Mouse (Mus musculus) kidney, adult 11 months (tissue): ENCODE measurements around the gene Adamts12.
A peak's percentile ranks its signal among the peaks of the same experiment; 100 is the strongest.

Source experiments
- DNase-seq: peaks from one replicate; pipeline ENCODE4 v3.0.0; 2022

Adamts12 gene

DNA sequence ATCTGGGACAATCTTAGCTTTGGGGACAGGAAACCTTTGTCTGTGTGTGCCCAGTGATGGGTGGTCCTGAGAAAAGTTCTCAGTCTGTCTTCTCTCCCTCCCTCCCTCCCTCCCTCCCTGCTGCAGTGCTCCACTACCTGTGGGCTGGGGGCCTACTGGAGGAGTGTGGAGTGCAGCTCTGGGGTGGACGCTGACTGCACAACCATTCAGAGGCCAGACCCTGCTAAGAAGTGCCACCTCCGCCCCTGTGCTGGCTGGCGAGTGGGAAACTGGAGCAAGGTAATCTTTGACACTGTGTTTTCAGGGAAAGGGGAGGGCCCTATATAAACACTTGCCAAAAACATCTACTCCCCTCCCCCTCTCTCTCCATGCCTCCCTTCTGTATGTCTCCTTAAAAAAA lies 252.5 kb downstream of the Adamts12 start:
- DNase-seq, result no peak

DNA sequence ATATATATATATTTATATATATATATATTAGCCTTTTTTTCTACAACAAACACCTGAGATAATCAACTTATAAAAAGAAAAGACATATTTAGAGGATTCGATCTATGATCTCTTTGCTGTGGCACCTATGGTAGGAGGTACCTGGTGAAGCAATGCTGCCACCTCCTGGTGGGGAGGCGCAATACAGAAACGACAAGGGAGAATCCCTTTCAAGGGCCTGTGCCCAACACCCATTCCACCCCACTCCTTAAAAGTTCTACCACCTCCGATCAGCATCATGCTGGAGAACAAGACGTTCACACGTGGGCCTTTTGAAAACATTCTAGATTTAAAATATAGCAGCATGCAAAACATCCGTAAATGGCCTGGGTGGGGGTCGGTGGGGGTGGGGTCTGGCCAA lies 255.9 kb downstream of the Adamts12 start:
- peak; percentile 43 for DNase-seq

DNA sequence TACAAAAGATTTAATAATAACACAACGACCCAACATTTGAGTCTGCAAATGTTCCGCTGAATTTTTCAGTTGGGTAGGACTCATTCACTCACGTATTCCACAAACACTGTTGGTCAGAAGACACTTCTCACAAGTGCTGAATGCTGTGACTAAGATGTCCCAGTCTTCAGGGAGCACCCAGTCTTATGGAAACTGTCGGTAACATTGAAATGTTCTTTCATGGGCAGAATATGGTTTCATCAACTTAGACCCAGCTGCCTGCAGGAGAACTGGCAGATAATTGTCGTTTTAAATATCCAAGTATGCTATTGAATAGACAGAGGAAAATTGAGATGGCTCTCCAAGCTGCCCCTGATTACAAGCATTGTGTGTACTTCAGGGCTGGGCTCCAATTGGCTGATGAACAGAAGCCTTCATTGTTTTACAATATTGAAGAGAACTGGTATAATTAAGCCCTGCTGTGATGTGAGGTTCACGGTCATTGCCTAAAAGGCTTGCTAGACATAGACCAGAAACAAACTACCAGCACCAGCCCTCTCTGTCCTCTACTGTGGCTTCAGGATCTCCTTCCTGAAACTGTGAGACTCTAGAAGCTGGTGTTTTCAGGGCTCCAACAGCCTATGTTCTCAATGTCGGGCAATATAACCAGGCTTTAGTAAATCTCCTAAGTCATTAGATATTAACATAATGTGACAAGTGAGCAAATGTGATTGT lies 275.0 kb downstream of the Adamts12 start:
- no peak for DNase-seq

DNA sequence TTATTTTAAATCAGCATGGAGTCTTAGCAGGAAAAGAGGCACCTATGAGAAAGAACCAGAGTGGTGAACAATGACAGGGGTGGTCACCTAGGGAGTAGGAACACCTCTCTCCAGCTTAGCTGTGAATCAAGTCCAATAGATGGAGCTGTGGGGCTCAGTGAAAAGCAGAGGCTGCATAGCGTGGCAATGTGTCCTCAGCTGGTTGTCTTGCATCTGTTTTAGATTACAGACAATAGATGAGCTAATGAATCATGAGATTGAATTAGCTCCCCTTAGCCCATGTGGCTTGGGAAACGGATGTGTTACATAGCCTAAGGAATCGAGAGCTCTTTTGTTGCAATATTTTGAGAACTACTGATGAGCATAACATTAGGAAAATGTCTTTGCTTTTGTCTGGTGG lies 291.3 kb downstream of the Adamts12 start:
- DNase-seq, result no peak

DNA sequence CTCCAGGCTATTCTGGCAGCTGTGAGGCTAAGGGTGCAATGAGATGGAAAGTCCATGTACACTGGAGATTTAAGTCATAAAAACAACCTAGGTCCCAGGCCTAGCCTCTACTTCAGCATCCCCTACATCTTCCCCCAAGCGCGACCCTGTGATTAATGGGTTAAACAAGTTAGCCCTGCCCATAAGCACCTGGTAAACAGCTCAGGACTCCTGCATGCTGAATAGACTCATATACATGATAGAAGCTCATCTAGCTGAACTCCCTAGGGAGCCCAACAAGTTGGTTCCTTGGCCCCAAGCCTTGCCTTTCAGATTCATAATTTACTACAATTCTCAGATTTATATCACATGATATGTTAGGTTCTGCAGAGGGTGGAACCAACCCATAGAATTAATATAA lies 292.9 kb downstream of the Adamts12 start:
- DNase-seq, result peak; percentile 14

DNA sequence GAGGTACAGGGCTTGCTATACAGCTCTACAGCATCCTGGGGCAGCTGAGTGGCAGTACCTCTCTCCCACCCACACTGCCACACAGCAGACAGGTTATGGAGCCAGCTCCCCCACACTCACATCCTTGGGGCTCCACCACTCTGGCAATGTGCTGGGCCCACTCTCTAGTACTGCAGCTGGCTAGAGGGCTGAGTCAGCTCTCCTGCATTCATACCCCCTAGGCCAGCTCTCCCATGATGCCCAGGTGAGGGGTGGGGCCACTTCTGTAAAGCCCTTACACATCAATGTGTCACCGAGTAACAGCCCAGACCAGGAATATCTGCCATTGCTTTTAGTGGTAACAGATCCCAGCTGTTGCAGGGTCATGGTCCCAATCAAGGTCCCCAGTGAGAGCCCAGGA lies 296.3 kb downstream of the Adamts12 start:
- no peak for DNase-seq

DNA sequence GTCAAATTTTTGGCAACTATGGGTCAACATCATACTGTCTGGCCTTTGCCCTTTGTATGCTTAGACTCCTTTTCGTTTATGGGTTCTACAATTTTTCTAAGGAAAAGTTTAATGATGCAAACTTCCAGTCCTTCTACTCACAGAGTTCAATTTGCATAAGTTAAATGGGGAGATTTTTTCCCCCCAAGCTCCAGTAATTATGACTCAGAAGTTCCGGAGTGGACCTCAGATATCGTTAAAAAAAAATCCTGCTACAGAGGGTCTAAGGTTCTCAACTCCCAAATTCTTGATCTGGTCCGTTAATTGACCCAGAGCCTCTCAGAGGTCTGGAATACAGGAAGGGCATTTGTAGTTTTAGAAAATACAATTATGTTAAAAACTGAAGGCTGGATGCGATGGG lies 297.2 kb downstream of the Adamts12 start:
- DNase-seq, result no peak

DNA sequence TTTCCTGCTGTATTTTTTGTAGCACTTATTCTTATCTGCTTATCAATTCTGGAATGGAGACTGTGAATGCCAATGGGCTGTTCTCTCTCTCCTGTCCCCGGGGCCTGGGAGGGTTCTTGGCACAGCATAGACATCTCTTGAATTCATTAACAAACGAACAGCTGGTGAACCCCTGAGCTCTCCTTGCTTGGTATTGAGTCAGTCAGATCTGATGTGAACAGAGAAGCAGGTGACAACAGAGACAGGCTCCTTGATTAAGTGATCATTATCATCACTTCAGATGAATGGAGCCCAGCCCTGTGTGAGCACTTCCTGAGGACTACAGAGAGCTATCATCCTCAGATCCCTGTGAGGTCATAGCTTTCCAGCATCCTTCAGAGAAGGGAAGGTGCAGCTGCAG lies 299.5 kb downstream of the Adamts12 start:
- peak; percentile 14 for DNase-seq

DNA sequence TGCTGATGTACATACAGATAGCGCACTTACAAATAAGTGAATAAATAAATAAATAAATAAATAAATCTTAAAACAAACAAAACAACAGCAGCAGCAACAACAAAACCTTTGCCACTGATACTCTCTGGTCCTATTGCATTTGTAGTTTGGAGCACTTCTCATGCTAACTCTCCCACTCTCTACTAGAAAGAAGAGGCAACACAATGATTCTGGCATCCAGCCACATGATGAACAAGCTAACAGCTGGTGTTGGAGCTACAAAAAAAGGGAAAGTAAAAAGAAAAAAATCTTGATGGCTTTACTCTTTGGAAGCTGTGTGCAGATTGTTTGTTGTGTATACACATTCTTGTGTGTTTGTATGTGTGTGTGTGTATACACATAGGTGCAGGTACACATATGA lies 300.2 kb downstream of the Adamts12 start:
- DNase-seq, result no peak

DNA sequence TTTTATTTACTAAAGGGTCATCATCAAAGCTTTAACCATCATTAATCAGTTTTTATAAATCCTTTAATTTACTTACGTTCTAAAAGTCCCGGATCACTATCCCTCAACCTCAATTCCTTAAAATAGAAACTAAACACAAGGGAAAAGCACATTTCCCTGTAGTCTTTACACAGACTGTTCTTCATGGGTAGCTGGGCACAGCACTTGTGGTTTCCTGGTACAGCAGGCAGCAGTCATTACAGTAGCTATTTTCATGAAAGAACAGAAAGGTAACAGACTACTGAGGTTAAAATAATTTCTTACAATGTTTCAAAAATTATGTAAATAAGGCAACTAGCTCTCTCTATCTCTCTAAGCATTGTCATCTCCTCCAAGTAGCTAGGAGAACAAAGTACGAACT lies 305.0 kb downstream of the Adamts12 start:
- DNase-seq, result no peak

DNA sequence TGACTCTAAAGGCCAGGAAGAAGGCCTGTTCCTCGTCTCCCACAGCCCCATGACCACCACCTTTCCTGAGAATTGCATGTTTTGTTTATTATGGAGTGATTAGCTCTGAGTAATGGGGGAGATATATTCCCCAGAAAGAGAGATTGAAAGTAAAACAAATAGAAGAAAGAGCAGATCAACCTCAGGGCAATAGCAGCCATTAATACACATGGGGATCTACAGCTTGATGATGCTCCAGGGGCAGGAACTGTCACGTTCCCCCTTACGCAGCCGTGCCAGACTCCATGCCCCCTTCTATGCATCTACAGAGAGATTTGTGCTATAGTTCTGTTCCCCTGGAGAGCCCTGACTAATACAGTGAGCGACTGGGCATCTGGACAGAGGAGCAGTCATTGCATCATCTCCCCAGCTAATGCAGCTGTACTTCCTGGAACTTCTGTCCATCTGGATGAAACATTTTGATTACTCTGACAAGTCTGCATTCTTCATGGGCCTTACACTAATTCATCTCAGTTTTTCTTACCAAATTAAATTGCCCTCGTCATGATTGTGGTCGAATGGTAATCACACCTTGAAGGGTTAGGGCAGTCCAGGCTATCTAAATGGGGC lies 306.0 kb downstream of the Adamts12 start:
- no peak for DNase-seq

DNA sequence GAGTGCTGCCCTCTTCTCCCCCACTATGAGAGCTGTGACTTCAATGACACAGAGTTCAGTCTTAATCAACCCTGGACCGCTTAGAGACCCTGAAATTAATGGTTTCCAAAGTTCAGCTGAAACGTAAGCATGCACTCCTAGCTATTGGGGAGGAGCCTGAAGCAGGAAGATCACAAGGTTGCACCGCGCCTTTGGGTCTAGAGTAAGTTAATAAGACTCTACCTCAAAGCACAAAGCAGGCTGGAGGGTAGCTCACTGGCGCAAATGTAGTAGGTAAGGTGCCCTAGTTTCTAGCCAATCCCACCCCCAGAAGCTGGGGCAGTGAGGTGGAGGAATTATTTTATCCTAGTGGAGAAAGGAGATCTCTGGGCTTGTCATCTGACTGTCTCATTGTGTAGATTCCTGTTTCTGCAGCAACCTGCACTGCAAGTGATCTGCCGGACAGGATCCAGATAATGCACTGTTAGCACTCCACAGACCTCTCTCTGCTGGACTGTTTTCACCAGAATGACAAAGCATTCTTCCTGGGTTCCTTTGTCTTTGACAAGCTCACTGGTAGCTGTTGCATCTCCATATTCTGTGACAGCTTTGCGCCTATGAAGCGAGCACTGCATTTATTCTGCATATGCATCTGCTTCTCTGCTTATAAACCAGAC lies 315.0 kb downstream of the Adamts12 start:
- DNase-seq, result peak; percentile 17

DNA sequence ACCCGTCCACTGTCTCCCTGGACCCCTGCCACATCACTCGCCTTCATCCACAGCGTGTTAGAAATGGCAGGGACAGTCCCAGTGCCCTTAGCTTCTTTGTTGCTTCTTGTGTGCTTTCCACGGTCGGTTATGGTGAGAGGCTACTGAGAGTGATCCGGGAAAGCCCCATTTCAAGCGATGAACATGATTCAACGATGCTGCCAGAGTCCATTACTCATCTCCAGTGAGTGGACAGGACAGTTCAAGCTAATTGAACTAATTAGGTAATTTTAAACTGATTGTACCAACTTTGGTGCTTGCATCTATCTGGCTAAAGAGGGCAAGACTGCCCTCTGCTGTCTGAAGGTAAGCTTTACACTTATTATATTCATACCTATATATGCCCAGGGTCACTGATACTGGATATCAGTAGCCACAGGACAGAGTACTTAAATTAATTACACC lies 315.5 kb downstream of the Adamts12 start:
- no peak for DNase-seq

DNA sequence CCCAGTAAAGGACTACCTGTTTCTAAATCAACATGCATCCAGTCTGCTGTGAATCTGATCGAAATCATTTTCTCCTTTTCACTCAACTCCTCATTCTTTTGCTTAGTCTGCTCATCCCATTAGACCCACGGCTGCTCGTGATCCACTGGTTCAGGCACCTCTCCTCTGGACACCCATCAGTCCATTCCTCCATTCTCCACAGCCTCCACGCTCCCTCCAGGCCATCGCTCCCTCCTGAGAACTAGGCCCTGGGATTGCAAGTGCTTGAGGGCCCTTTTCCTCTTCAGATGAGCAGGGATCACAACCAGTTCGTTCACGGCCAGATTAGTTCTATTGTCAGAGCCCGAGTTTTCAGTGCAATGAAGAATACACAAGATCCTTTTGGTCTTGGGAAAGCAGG lies 316.0 kb downstream of the Adamts12 start:
- no peak for DNase-seq

DNA sequence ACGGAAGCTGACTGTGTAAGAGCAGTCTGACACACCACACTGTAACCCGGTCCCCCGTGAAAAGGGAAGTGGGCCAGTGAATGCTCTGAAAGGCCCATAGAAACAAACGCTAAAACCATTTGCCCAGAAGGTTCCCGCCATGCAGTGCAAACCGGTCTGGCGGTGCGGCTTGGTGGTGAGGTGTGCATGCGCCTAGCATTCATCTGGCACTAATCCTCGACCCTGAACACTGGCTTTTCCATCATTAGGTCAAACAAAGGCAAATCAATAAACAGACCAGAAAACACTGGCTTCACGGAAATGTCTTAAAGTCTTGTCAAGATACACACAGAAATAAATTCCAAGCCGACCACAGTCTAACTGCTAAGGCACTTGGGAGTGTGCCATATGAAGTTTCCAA lies 318.0 kb downstream of the Adamts12 start:
- DNase-seq, result no peak

DNA sequence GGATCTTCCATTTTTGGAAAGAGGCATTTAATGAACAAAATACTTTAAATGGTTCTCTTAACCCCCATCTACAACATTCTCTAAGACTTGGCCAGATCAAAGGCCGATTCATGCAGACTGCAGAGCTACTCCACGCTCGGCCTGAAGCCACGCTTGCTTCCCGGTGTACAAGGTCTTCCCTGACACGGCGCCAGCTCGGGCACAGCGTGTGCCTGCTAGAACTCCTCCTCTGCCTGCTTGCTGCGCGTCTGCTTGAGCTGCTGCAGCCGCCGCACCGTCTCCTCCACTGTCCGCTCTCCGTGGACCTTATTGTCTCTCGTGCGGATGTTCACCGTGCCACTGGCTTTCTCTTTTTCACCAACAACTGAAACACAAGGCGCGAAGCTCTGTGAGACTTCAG lies 319.2 kb downstream of the Adamts12 start:
- no peak for DNase-seq

DNA sequence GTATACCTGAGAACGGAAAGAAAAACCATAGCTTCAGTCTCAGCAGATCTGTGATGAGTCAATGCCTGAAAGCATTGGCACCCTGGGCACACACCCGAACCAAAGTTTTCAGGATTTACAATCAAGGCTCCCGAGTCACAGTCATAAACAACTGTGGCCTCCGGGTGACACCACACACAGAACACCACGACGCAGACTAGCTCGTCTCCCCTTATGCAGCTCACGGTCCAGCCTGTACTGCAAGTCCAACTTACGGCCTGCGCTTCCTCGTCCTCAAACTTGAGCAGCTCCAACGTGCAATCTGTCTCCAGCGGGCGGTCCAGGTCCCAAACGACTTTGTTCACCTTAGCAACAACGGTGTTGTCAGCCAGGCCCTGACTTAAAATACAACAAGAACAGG lies 328.3 kb downstream of the Adamts12 start:
- no peak for DNase-seq

DNA sequence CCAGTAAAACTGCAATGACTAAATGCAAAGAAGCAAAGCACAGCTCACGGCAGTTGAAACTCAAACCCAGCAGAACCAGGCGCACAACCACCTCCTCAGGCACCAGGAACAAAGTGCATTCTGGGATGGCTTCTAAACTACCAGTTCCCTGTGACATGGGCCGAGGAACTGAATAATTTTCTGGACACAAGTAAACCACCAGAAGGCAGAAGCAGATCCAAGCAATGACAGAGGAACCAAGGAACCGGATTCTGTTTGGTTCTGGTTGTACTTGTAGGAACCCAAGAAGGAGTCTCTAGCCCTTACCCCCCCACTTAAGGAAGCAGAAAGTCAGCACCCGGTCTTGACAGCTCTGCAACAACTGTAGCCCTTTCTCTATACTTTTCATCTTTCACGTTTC lies 331.8 kb downstream of the Adamts12 start:
- DNase-seq, result no peak
